Mouse (Mus musculus): Measurements from ENCODE around the gene Wnk3.
"Not testable (repeated sequence)": the region's sequence is repeated elsewhere in the genome, so short reads cannot be mapped to it uniquely, and the experiment has no call there.

Wnk3 gene

DNA sequence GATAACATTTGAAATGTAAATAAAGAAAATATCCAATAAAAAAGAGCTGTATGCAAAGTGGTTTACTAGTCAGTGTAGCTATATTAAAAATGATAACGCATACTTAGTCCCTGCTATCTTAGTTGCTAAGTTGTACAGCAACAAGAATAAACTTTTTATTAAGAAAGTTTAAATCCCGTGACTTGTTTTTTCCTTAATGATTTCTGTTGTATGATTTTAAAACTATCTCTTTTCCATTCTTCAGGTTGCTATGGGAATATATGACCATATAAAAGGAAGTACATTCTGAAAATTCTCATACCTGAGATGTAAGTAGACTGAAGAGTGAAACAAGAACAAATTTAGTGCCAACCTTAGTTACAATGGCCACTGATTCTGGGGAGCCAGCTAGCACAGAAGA, at the start of gene Wnk3:
TSS of gene Wnk3 (plus strand) at position 301 of the 400 bp plus-strand sequence.
- DNase-seq = no peak

DNA sequence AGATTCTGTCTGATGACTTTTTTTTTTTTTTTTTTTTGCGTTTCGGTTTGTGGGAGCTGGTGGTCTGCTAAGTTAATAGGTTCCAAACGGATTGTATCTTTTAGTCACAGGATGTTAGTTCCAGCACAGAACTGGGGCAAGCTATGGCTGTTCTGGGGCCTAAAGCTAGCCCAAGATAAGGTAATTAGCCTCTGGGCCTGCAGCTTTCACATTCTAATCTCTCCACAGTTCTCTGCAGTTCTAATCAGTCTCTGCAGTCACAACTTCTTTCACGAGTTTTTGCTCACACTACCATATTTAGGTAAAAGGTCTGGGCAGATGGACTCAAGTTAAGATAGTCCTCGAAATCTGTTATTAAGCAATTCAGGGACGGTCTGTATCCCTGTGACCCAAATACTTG, 39.5 kb upstream of the Wnk3 start:
- no peak for DNase-seq

DNA sequence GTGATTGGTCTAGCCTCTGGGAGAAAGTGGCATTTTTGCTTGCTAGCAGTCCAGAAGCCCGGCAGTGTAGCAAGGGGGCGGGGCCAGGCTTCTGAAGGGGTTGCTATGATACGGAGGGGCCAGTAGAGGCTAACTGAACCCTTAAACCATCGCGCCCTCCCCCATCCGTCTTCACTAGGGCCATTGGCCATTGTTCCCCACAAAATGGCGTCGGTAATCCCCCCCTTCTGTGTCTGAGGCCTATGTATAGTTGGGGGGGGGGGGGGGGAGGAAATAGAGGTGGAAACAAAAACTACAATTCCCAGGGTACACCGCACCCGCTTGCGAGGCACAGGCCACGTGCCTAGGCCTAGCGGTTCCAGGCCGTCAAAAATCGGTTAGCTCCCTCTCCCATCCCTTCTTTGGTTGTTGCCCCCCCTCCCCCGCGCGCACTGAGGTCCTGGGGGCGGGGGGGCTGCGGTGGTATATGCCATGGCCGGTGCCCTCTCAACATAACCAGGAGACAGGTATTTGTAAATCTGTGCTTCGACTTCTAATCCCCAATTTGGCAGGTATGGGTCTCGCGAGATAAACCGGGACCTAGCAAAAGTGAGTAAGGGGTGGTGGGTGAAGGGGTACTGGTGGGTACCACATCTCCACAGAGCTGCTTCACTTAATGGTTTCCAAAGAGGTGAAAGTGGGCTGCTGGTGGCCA, 29.3 kb upstream of the Wnk3 start:
- peak; percentile 10 for DNase-seq

GRCm38 (mm10) chrX:151169261-151169961, 28.5 kb upstream of the Wnk3 start:
- DNase-seq = peak; percentile 6

GRCm38 (mm10) chrX:151173134-151173533, 24.7 kb upstream of the Wnk3 start:
- not testable (repeated sequence) for DNase-seq

- DNase-seq = no peak
These were observed 100.5 kb downstream of the Wnk3 start for GRCm38 (mm10) chrX:151298329-151298728.

GRCm38 (mm10) chrX:151313732-151314131, 115.9 kb downstream of the Wnk3 start:
- no peak for DNase-seq

- no peak for DNase-seq
These were observed 135.7 kb downstream of the Wnk3 start for GRCm38 (mm10) chrX:151333615-151334014.

DNA sequence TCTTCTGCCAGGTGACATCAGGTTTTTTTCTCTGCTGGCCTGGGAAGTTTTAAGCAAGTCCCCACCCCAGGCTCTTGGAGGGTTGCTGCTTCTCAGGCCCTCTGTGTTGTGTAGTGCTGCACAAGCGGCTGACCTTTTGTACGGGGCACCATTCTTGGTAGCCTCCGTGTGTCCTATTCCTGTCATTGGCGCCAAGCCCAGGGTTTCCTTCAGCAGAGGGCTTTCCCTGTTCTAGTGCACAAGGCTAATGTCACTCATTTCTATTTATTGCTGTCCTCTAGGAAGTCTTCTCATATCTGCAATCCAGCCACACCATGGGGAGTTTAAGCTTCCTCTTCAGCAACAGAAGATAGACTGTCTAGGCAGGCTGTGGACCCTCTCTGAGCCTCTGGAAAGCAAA, 139.9 kb downstream of the Wnk3 start:
- DNase-seq = peak; percentile 20

- peak; percentile 75 for DNase-seq
These were observed 146.1 kb downstream of the Wnk3 start, which contains the start of gene Fam120c for GRCm38 (mm10) chrX:151343761-151344500. TSS of gene Fam120c (plus strand) at chrX:151344175.

- DNase-seq = peak; percentile 58
These were observed 146.7 kb downstream of the Wnk3 start for GRCm38 (mm10) chrX:151344501-151344984.

DNA sequence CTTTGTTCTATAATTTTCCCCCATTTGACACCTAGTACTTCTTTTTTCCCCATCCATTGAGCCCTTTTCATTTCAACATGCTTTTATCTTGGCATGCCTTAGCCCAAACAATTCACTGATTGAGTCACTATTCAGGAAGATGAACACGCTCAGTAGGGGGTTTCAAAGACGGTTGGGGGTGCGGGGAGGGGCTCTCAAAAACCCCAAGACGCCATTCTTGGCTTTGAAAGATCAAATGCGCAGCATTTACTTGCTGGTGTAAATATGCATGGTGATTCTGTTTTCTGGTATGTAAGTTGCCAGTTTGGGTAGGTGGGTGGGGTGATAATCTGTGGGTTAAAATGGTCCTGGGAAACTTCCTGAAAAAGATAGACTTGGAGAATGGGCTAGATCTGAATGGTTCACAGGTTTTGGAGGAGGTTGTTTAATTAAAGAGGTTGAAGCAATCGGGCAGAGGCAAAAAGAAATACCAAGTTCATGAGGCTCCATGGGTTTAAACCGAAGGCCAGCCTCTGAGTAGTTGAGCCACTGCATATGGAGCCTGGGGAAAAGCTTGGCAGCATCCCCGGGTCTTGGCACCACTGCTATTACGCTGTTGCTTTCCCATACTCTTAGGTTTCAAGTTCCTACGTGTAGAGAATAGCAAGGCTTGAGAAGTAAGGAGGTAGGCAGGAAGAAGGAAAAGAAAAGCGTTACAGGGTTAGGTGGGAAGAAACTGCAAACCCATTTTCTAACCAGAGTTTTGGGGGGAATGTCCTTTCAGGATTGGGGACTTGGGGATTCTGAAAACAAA, 147.7 kb downstream of the Wnk3 start:
- no peak for DNase-seq

- DNase-seq = no peak
These were observed 149.4 kb downstream of the Wnk3 start for GRCm38 (mm10) chrX:151347278-151347677.

DNA sequence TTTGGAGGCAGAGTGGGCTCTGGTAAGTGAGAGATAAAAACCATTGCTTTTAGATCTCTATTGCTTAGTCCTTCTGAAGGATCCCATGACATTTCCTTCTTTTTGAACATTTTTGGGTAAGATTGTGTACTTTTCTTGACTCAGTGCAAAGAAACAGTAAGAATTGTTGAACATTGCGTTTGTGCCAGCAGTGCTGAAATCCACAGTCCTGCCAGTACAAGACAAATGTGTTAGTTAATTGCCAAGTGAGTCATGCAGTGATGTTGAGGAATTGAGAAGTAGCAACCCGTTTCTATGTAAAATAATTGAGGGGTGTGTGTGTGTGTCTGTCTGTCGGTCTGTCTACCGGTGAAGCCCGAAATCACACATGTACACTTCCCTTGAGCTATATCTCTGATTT, 151.4 kb downstream of the Wnk3 start:
- no peak for DNase-seq
